26 mouse cellular contexts compared by ENCODE assay signal in genomic region chr17:26048118-26048517, GRCm38 (mm10). TPM values are rescaled to one million over a fixed set of nuclear protein-coding genes. Genes with fewer than 3 reads are reported as not detected.
DNase-seq lines count a peak whose midpoint lies in the region; ATAC-seq and TF ChIP-seq lines count a peak whose summit lies in the region.
"Had no signal": no experiment of that assay in that cellular context is flagged by ENCODE, and none has a peak within 500 bp of the region (broad histone marks: within the 10 kb centered on the region; RNA-seq: fewer than 3 reads in every experiment).

No protein-coding gene starts in this region.

- no peak for TF ChIP-seq POLR2A in myocyte (IDR thresholded peaks at IDR 0.05; ENCODE audit: insufficient read length, low read depth)

- peaks cover 54% of the 10 kb centered on the region for H3K79me2 ChIP-seq in myocyte (ENCODE audit: control insufficient read depth, insufficient read depth)

- H3K9me3 ChIP-seq in heart, embryonic 10.5 days: no peaks in the 10 kb centered on the region
- H3K9me3 ChIP-seq in heart, embryonic 15.5 days (replicated peaks): no peaks in the 10 kb centered on the region
- H3K9me3 ChIP-seq: forebrain, embryonic 13.5 days; midbrain, embryonic 12.5 days; neural tube, embryonic 13.5 days had no signal

- intact Hi-C loops in heart, postnatal 10 days (cut with DNase I): no loop called here

- H3K4me1 ChIP-seq in heart, embryonic 10.5 days: peaks cover 28% of the 10 kb centered on the region
- H3K4me1 ChIP-seq in heart, embryonic 15.5 days (replicated peaks): peaks cover 28% of the 10 kb centered on the region

- ATAC-seq in heart, embryonic 15.5 days (replicated peaks; ENCODE audit: insufficient number of reproducible peaks, insufficient read depth, low FRiP score, low read depth): no peak
- ATAC-seq in megakaryocyte, adult 5-6 weeks (ENCODE audit: poor library complexity, severe bottlenecking): no peak
- ATAC-seq: activated CD4-positive, CD25-positive, alpha-beta regulatory T cell, adult 4 months; forebrain, embryonic 13.5 days; hindbrain, embryonic 16.5 days had no signal

- no peak overlapping the region for H3K9ac ChIP-seq in heart, embryonic 15.5 days
- H3K9ac ChIP-seq: forebrain, embryonic 13.5 days; liver, embryonic 14.5 days; midbrain, embryonic 12.5 days; neural tube, embryonic 13.5 days had no signal

- H3K27me3 ChIP-seq in heart, embryonic 10.5 days (ENCODE audit: insufficient read depth, poor library complexity, severe bottlenecking): no peaks in the 10 kb centered on the region
- H3K27me3 ChIP-seq in heart, embryonic 15.5 days: no peaks in the 10 kb centered on the region
- no peaks in the 10 kb centered on the region for H3K27me3 ChIP-seq in myocyte (ENCODE audit: control insufficient read depth, insufficient read depth, insufficient read length)
- H3K27me3 ChIP-seq: forebrain, embryonic 13.5 days; midbrain, embryonic 12.5 days; neural tube, embryonic 13.5 days had no signal

- H3K4me3 ChIP-seq in heart, embryonic 10.5 days: no peak overlapping the region
- H3K4me3 ChIP-seq in heart, embryonic 15.5 days: no peak overlapping the region
- H3K4me3 ChIP-seq in myocyte: no peak overlapping the region
- H3K4me3 ChIP-seq: forebrain, embryonic 13.5 days; midbrain, embryonic 12.5 days; neural tube, embryonic 13.5 days had no signal

- 56% methylated on average over 8 of the region's 8 CpGs for WGBS in heart, embryonic 10.5 days
- 54% methylated on average over 8 of the region's 8 CpGs for WGBS in heart, embryonic 15.5 days

- no peak overlapping the region for H3ac ChIP-seq in myocyte (ENCODE audit: control insufficient read depth, insufficient read length)

- H3K27ac ChIP-seq in heart, embryonic 10.5 days: peak overlapping the region; percentile 53
- H3K27ac ChIP-seq in heart, embryonic 15.5 days: peak overlapping the region; percentile 46; the same call in 1 of the 2 replicates
- H3K27ac ChIP-seq: forebrain, embryonic 13.5 days; liver, embryonic 14.5 days; midbrain, embryonic 12.5 days; neural tube, embryonic 13.5 days had no signal

- H3K36me3 ChIP-seq in heart, embryonic 10.5 days: no peaks in the 10 kb centered on the region
- H3K36me3 ChIP-seq in heart, embryonic 15.5 days: no peaks in the 10 kb centered on the region
- no peaks in the 10 kb centered on the region for H3K36me3 ChIP-seq in myocyte (ENCODE audit: control insufficient read depth, insufficient read depth)

- DNase-seq in heart, embryonic 10.5 days (ENCODE audit: low spot score): no peak
- no peak for DNase-seq in heart, postnatal 10 days
- no peak for DNase-seq in heart, adult 18-20 months
- DNase-seq in A20 (ENCODE audit: low read depth, low spot score): peak; percentile 64
- DNase-seq: adrenal gland, adult 2 months; adrenal gland, postnatal 36 days; cerebellum, adult 8-10 months; cerebellum, postnatal 25 days; gastrocnemius, postnatal 36 days; kidney, adult 2 months; kidney, postnatal 36 days; layer of hippocampus, postnatal 36 days; liver; lung, adult 2 months; lung, postnatal 10 days; thymus, adult 2 months; thymus, postnatal 36 days had no signal

- no peak overlapping the region for H3K4me2 ChIP-seq in heart, embryonic 15.5 days
- peak overlapping the region; percentile 12 for H3K4me2 ChIP-seq in myocyte (ENCODE audit: low read depth)
- H3K4me2 ChIP-seq: forebrain, embryonic 13.5 days; midbrain, embryonic 12.5 days; neural tube, embryonic 13.5 days had no signal

TF ChIP-seq in myocyte, 11 proteins besides CTCF, POLR2A, EP300 and RAD21:
- no peak for TF ChIP-seq E2F4 (IDR thresholded peaks at IDR 0.05; ENCODE audit: insufficient read depth)
- peak; percentile 21 to 83 (median 71) for TF ChIP-seq MYOD1 (IDR thresholded peaks at IDR 0.05; ENCODE audit: control insufficient read depth in 1 of 3, insufficient read length in 2 of 3, low read depth in 2 of 3)

RNA-seq across cellular contexts. Expression of gene Rab11fip3, which starts 21.2 kb away (rescaled TPM):
- 12.3 and 16.6 TPM in 2 replicates for polyA plus RNA-seq in heart, embryonic 10.5 days (2016; fragmentation: Nextera tagmentation; extraction: Ambion mirVana)
- total RNA-seq in heart, postnatal 10 days (2021): 10 to 100 TPM; 23.4 to 24.1 TPM
- polyA plus RNA-seq in heart, embryonic 15.5 days (2015; fragmentation: Nextera tagmentation; extraction: Ambion mirVana): 10.2 and 12.8 TPM in 2 replicates
- total RNA-seq in heart, adult 18-20 months (2021): 10 to 100 TPM; 30.6 to 30.7 TPM
- 19.7 TPM for polyA plus RNA-seq in myocyte (2012; fragmentation: generic; extraction: Trizol)
- 0.71 and 1.3 TPM in 2 replicates for total RNA-seq in megakaryocyte, adult 5-6 weeks (2015)
- total RNA-seq in megakaryocyte, adult 5-6 weeks (2017): 0.70 and 2.5 TPM in 2 replicates

RNA-seq across cellular contexts. Expression of gene Decr2, which starts 42.0 kb away (rescaled TPM):
- 32.8 and 39.6 TPM in 2 replicates for polyA plus RNA-seq in heart, embryonic 10.5 days (2016; fragmentation: Nextera tagmentation; extraction: Ambion mirVana)
- 10 to 100 TPM; 14.4 to 16.7 TPM for total RNA-seq in heart, postnatal 10 days (2021)
- 36.0 and 36.9 TPM in 2 replicates for polyA plus RNA-seq in heart, embryonic 15.5 days (2015; fragmentation: Nextera tagmentation; extraction: Ambion mirVana)
- 10 to 100 TPM; 11.9 to 12.8 TPM for total RNA-seq in heart, adult 18-20 months (2021)
- polyA plus RNA-seq in myocyte (2012; fragmentation: generic; extraction: Trizol): 8.3 TPM
- total RNA-seq in megakaryocyte, adult 5-6 weeks (2015): 4.8 and 5.0 TPM in 2 replicates
- 11.9 and 13.3 TPM in 2 replicates for total RNA-seq in megakaryocyte, adult 5-6 weeks (2017)

RNA-seq across cellular contexts. Expression of gene Nme4, which starts 47.3 kb away (rescaled TPM):
- polyA plus RNA-seq in heart, embryonic 10.5 days (2016; fragmentation: Nextera tagmentation; extraction: Ambion mirVana): 115 and 137 TPM in 2 replicates
- 1 to 10 TPM; 3.6 to 5.2 TPM for total RNA-seq in heart, postnatal 10 days (2021)
- polyA plus RNA-seq in heart, embryonic 15.5 days (2015; fragmentation: Nextera tagmentation; extraction: Ambion mirVana): 48.8 and 61.8 TPM in 2 replicates
- total RNA-seq in heart, adult 18-20 months (2021): 1 to 10 TPM; 4.7 to 5.1 TPM
- 23.9 TPM for polyA plus RNA-seq in myocyte (2012; fragmentation: generic; extraction: Trizol)
- total RNA-seq in megakaryocyte, adult 5-6 weeks (2015): 2.3 and 3.5 TPM in 2 replicates
- total RNA-seq in megakaryocyte, adult 5-6 weeks (2017): 4.2 and 8.2 TPM in 2 replicates

Comparison
In these comparisons a context has a peak if more than half of its experiments do, and no peak if none do; other contexts are left out.
1. RNA of gene Rab11fip3, which starts 21.2 kb away (total RNA-seq): 30.6 to 30.7 TPM in heart, adult 18-20 months and 23.4 to 24.1 TPM in heart, postnatal 10 days; 0.70 to 2.5 TPM in megakaryocyte, adult 5-6 weeks; every median in the first group is over 4 times any median in the second.